Mouse (Mus musculus) olfactory bulb, adult 2 months (tissue): ENCODE results near the gene Napepld.

Source experiments
- CTCF ChIP-seq: fragments of 200-500 bp; IDR thresholded peaks from 2 replicates; pipeline ENCODE4 v1.5.1; 2012; ENCODE audit warnings: low read depth, mild to moderate bottlenecking, low read length, moderate library complexity; ENCODE audit not compliant: insufficient read depth
- POLR2A ChIP-seq: fragments of 200-500 bp; IDR thresholded peaks from 2 replicates; pipeline ENCODE4 v1.6.1; 2012; ENCODE audit warnings: mild to moderate bottlenecking, low read depth, low read length, moderate library complexity; ENCODE audit not compliant: insufficient read depth

DNA sequence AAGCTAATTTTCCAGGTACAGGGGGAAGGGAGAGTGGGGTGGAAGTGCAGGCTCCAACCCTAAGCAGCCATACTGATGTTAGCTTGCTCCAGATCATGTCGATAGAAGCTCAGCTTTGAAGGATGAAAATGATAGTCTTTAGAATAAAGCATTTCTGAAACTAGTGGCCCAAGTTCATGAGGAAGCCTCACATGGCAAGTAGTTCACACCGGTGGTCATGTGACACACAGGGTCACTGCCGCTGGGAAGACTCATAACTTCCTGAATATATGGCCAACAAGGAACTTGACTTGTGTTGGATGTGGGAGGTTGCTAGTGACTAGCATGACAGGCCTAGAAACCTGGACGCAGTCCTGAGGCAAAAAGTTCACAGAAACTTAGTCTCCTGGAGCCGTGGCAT lies 9.0 kb downstream of the Napepld start:
- TF ChIP-seq CTCF = no peak
- no peak for TF ChIP-seq POLR2A
